In the genomic region with DNA sequence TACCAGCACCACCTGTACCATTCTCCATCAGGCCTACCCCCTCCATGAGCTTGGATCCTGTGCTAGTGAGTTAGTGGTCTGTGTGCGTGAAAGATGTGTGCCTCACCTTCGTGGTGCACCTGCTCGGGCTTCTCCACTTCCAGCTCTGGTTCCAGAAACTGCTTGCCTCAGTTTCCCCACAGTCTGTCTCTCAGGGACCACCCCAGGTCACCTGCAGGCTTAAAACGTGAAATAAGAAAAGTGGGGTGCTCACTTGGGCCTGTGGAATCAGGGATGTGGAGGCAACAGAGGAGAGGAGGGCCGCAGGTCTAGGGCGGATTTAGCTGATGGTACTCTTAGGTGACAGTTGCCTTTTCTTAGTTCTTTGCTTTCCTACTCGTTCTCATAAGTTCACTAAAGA, we compare ENCODE assay signal across 19 mouse cellular contexts.
"Had no signal": no experiment of that assay in that cellular context is flagged by ENCODE, and none has a peak within 500 bp of the region (broad histone marks: within the 10 kb centered on the region; RNA-seq: fewer than 3 reads in every experiment).

No protein-coding gene starts in this region.

- DNase-seq: kidney, adult 9 months; kidney, postnatal 14 days; kidney, postnatal 4 days; left cerebral cortex, postnatal 4 days; liver, postnatal 0 days; lung, embryonic 14.5 days; right cerebral cortex, adult 18-20 months; right cerebral cortex, postnatal 14 days; right cerebral cortex, postnatal 4 days; thymus, adult 2 months; thymus, postnatal 14 days; thymus, postnatal 4 days had no signal

- H3K4me3 ChIP-seq: limb, embryonic 12.5 days; limb, embryonic 15.5 days had no signal

- H3K4me2 ChIP-seq: limb, embryonic 12.5 days; limb, embryonic 15.5 days; liver, embryonic 11.5 days; lung, embryonic 14.5 days had no signal

- H3K9ac ChIP-seq: limb, embryonic 12.5 days; limb, embryonic 15.5 days; liver, embryonic 14.5 days; liver, postnatal 0 days; lung, embryonic 14.5 days had no signal

- H3K9me3 ChIP-seq: limb, embryonic 12.5 days; limb, embryonic 15.5 days had no signal

- H3K4me1 ChIP-seq: limb, embryonic 12.5 days had no signal

- H3K36me3 ChIP-seq: limb, embryonic 12.5 days; limb, embryonic 15.5 days had no signal

- H3K27ac ChIP-seq: limb, embryonic 12.5 days; limb, embryonic 15.5 days; liver, embryonic 14.5 days; macrophage; stomach, postnatal 0 days had no signal

- ATAC-seq: liver, postnatal 0 days; lung, postnatal 0 days had no signal
